Mouse (Mus musculus) ES-CJ7 (cell line): Measurements from ENCODE around the gene Kpna3.

Experiments used
- DNase-seq: peaks from one replicate; pipeline ENCODE4 v3.0.0; 2011; ENCODE audit warnings: low read depth, low spot score

The Kpna3 gene

DNA sequence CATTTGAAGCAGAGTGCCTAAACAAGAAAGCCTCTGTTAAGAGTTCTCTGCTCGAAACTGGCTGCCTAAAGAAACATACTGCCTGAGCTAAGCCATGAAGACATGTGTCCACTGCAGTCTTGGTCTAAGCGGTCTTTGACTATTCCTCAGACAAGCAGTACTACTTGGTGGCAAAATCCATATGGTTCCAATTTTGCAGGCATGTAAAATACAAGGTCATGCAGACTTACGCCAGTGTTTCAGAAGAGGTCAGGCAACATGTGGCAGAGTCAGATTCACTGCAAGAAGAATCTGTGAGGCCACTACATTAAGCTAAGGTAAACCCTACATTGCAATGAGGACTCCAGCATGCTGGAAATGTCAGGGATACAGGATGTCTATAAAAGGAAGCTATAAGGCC is 34.7 kb downstream of the Kpna3 start:
- no peak for DNase-seq

DNA sequence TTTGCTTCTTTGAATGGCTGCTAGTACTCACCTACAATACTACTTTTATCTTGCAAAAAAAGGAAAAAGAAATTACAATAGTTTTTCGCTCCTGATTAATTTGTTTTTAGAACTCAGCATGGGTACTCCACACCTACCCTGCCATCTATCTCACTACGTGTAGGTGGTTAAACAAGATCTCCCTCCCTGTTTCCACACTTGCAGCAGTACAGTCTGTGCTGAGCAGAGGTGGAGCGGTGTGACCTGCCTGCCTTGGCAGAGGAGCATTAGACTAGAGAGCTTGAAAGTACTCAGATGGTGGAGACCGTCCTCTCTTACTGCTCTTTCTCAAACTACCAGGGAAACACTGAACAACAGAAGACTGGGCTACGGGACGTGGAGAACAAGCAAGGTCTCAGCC is 44.9 kb downstream of the Kpna3 start:
- no peak for DNase-seq

DNA sequence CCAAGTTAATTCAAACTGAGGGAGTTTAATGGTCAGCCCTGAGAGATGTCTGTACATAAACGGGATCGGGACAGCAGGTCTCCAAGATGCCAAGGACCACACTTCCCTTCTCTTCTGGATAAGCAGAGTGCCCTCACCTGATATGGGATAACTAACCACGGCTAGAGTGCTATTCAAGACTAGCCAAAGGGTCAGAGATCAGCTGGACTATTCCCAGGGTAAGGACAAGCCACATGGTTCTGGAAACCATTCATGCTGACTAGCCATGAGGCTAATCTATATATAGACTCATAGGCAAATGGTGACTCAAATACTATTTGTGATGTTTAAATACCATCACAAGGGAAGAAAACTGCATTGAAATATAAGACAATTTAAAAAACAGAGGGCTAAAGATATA is 49.1 kb downstream of the Kpna3 start:
- DNase-seq, result no peak

DNA sequence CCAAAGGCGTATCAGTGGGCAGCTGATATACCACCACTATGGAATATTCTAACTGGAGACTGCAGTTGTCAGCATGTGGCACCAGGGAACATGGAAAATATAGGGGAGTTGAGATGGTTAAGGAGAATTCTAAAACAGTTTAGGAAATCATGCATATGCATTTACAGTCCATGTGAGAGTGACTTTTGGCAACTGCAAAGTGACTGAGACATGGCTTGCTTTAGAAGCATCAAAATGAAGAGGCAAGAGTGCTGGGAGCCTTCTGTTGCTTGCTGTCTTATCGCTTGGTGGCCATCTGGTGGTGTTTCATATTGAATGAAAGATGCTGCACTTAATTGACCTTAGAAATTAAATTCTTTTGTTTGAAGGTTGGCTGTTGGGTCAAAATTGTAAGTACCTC is 72.4 kb downstream of the Kpna3 start:
- no peak for DNase-seq

DNA sequence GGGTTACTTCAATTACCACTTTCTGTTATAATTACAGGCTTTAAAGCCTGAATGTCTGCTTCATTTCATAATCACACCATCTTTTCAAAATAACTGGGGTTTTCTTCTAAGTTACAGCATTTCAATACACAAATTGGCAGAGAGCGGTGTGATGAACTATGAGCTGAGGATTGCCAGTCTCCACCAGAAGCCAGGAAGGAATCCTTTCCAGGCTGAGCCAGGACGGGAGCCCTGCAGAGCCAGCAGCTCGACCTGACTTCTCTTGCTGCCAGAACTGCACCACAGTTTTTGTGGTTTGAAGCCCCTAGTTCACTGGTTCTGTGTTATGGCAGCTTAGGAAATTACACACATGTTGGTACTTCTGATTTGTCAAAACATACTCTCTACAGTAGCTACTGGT is 75.0 kb downstream of the Kpna3 start:
- no peak for DNase-seq

DNA sequence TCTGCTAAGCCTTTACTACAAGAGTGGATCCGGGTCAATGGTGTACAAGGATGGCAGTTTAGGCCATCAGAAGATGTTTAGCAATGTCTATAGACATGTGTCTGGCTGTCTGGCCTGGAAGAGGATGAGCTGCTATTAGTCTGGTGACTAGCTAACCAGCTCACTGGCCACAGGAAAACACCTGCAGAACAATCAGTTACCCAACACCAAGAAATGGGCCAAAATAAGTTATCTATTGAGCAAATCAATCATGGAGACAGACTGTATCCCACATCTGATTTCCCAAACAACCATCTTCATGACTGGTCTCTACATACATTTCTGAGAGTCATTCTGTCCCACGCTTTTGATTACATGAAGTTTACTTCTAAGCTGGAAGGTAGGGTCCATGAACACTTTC is 75.9 kb downstream of the Kpna3 start:
- DNase-seq, result no peak

DNA sequence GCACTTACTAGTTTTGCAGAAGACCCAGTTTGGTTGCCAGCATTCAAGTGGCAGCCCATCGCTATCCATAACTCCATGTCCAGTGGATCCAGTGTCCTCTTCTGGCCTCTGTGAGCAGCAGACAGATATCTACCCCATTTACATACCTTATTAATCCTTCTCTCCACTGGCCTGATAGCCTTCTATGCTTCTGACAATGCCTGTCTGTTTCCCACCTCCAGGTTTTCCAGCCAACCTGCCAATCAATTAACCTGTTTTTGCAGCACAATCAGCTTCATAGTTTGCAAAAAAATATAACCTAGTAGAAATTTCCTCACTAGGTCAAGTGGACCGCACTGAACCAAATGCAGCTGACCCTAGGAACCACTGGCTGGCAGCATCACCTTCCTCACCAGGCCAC is 77.4 kb downstream of the Kpna3 start:
- no peak for DNase-seq

DNA sequence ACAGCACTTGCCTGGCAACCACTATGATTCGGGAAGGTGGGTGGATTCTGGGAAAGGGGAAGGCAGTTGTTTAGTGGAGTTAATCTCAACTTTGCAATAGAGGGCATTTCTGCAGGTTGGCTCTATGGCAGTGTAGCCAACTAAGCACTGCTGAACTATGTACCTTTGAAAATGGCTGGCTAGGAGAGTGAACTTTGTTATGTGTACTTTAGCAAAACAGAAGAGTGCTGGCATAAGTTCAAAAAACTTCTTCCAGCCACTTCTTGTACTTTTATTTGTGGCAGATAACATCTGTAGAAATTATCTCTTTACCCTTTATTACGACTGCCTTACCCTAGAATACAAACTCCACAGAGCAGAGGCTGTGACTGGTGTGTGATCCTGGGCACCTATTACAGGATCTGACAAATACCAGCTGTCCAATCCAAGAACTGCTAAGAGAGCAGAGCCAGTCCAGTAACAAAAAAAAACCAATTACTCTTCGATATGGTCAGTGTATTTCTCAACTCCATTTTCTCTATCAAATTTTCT is 78.6 kb downstream of the Kpna3 start:
- no peak for DNase-seq

DNA sequence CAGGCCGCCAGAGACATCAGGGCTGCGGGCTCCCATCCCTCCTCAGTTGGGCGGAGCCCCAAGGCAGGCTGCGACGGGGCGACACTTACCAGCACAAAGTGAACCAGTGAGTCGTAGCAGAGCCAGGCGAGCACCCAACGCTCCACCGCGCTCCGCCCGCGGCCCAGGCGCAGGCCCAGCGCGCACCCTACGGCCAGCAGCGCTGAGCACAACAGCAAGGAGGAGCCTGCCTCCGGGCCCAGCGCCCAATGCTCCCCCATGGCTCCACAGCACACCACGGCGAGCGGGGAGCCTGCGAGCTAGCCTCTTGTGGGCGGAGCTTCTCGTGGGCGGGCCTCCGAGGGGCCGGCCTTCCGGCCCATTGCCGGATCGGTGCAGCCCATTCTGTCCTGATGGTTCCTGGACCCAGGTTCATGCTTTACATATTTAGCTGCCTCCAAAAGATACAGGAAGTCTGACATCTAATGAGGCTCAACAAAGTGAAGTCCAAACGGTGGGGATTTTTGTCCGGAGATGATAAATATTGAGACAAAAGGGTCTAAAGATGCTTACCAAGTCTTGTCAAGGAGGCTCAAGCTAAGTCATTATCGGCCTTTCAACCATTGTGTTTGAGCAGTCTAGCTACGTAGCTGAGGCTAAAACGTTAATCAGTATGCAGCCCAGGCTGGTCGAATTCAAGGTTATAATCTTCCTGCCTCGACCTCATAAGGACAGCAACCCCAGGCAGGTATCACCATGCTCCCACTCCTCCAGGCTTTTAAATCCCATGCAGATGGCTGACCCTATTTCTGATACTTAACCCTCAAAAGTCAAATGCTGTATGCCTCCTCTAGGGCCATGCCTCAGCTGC is 79.3 kb downstream of the Kpna3 start, which contains the start of gene Ebpl:
Ebpl (minus strand) TSS at position 309 of the 850 bp plus-strand sequence.
- peak; percentile 75 for DNase-seq

DNA sequence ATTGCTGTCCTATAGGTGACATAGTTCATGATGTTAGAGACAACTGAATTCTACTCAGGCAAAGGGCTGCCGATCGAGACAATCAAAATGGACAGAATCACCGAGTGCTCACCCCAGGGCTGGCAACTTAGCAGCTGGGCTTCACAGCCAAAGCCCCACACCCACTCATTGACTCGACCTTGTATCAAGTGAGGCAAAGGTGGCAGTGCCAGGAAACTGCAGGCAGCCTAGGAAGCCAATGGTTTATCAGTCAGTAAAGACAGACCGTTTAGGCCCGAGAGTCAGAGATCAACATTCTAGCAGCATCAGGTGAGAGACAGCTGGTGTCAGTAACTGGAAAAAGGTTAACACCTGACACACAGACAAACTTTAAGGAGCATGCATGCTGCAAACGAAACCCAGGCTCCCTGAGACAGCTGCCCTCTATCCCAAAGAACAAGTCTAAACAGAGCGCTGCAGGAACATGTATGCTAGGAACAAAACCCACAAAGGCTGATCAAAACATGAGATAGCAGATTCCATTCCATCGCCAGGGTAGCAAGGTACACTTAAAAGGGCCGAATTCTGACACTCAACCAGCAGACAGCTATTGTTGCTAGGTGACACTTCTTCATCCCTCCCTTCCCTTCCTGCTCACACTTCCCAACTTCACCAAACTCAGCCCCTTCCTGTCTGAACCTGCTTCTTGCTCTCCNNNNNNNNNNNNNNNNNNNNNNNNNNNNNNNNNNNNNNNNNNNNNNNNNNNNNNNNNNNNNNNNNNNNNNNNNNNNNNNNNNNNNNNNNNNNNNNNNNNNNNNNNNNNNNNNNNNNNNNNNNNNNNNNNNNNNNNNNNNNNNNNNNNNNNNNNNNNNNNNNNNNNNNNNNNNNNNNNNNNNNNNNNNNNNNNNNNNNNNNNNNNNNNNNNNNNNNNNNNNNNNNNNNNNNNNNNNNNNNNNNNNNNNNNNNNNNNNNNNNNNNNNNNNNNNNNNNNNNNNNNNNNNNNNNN is 85.1 kb downstream of the Kpna3 start:
- no peak for DNase-seq

DNA sequence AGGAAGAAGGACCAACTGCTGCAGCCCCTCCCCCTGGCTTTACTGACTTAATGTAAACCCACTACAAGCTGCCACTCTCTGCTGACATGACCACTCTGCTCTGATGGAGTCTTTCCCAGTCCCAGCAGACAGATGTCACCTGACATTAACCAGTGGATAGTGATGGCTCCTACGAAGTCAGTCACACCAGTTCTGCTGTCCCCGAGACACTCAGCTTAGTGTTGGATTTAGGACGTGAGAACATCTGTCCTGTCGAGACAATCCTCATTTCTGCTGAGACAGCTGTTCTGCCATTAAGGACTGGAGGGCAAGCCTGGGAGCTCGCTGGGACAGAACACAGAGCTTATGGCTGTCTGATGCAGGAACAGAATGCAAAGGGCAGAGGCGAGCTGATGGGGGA is 88.9 kb downstream of the Kpna3 start:
- no peak for DNase-seq

DNA sequence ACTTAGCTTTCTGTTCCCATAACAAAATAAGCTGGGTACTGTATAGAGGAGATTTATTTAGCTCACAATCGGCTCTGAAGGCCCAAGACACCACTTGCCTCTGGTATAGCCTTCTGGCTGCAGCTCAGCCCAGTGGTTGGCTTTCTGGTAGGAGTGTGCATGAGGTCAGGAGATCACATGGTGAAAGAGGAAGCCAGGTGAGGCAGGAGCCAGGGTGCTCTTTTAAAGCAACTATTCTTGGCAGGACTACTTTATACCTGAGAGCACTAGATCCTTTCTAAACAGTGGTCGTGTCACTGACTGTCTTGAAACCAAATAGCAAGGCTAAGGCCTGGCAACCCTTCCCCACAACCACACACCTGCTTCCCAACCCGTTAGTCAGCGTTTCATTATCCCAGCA is 89.8 kb downstream of the Kpna3 start:
- DNase-seq, result no peak

DNA sequence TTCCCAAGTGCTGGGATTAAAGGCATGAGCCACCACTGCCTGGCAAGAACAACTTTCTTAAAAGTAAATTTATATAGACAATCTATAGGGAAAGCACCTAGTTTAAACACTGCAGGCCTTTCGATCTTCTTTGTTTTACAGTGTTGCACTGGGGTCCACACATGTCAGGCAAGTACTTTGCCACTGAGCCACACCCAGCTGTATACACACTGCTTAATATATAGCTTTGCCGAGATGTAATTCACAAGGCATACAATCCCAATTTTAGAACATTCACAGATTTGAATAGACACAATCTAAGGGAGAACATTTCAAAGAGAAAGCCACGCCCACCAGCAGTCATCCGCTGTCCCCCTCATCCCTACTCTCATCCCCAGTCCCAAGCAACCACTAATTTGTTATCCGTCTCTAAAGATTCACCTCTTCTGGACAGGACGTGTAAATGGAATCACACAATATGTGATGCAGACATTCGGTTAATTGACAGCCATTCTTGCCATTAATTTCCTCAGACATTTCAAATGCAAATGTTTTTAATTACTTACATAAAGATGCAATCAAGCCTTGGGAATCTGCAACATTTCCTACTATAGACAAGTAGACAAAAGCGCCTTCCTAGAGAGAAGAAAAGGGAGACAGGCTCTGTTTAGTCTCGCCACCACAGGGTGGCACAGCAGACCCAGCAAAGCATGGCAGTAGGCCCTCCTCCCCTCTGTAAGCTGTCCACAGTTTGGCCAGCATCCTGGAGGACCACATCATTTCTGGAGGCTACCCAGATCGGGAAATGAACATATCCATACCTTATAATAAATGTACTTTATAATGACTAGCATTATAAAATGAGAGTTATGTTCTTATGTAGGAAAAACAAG is 92.6 kb downstream of the Kpna3 start:
- no peak for DNase-seq

DNA sequence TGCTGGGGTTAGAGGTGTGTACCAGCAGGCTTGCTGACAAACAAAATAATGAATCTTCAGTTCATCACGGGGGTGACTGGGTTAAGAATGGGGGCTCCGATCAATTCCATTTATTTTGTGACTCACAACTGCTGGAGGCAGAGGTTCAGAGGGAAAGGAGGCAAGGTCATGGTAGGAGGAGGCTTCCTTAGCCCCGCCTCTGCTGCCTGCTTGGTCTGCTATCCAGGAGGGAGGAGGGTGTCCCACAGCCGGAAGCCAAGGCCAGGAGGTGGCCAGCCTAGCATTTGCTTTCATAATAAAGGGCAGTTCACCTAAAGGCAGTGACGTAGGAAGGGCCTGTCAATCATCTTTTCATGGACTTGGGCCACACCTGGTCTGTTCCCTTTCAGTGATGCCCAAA is 95.1 kb downstream of the Kpna3 start:
- no peak for DNase-seq

DNA sequence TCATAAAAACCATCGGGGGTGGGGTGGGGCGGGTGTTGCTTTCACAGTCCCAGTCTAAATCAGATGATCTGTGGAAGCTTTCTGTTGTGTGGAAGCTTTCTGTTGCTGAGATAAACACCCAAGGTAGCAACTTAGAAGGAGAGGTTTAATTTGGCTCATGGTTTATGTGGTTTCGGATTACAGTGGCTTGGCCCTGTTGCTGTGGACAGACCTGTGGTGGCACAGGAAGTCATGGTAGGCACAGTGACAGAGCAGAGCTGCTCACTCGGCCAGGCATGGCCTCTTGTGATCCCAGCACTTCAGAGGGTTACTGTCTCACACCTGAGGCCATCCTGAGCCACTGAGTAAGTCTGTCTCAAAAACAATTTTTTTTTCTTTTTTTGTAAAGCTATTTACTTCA is 100.3 kb downstream of the Kpna3 start:
- DNase-seq, result no peak

DNA sequence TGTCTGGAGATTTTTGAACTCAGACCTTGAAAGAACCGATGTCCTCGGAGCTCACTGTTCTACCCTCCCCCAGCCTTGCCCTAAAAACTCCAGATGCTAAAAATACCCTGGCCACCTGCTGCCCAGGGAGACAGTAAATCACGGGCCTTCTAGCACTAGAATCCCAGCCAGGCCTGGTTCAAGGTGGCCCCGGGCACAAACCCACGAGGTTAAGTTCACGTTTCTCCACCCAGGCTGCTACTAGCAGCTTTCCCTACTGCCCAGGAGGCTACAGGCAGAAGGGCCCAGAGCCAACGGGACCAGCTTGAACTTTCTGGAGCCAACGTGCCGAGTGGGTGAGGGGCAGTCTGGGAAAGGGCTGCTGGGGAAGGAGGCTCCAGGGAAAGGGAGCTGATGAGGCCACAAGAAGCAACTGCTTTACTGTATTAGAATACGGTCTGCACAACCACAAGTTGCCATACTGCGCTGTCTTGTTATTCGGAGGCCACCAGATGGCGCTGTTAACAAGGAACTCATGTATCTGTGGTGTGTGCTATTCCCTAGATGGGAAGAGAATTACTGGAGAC is 108.6 kb downstream of the Kpna3 start:
- peak; percentile 89 for DNase-seq

DNA sequence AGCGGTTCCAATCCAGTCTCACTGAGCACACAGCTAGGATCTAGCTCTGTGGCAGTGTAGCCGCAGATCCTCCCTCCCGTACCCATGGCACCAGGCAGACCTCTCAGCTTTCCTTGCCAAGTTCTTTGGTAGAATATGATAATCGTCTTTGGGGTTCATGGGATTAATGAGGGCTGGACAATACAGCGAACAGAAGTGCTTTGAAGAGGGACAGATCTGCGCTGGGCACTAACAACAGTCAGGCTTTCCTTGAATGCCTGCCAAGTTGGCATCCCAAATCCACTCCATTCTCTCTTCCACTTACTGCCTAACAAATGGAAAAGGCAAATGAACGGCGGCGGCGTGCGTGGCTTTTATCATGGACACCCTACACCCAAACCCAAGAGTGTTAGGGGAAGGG is 109.1 kb downstream of the Kpna3 start:
- DNase-seq, result no peak

DNA sequence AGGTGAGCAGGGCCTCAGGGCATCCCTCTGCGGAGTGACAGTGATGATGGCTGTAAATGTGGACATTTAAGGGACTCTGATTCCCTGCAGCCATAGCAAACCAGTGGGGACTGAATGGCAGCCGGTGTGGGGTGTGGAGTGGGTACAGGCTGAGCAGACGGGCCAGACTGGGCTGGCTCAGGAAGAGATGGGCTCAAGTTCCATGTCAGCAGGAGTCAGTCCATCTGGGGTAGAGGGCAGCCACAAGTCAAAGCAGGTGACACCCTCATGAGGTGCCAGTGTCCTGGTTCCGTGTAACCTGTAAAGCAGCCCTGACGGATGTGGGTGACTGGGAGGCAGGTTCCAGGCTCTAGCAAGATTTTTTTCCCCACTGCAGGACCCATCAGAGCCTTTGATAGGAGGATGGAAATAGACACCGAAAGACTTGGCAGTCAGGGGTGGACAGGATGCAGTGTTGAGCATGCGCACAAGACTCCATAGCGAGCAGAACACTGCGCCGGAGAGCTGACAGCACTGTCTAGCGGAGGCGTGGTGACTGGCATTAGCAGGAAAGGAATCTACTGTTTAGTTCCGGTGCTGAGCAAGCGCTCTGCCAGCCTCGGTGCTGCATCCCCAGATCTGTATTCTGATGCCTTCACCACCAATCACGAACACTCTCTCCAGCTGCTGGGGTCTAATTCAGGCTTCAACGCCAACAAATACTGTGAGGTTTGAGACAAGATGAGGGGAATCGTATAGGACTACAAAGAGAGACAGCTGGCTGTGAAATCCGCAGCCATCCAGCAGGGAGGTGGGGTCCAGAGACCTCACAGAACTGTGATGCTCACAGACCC is 111.8 kb downstream of the Kpna3 start:
- peak; percentile 23 for DNase-seq

DNA sequence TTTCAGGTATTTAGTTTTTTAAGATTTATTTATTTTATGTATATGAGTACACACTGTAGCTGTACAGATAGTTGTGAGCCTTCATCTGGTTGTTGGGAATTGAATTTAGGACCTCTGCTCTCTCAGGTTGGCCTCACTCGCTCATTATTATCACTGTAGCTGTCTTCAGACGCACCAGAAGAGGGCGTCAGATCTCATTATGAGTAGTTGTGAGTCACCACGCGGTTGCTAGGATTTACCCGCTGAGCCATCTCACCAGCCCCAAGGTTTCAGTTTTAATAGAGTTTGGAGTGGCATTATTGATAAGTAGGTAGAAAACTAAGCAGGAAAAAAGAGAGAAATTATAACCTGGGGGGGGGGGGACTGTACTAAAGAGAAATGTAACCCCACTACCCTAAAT is 112.7 kb downstream of the Kpna3 start:
- DNase-seq, result peak; percentile 37

DNA sequence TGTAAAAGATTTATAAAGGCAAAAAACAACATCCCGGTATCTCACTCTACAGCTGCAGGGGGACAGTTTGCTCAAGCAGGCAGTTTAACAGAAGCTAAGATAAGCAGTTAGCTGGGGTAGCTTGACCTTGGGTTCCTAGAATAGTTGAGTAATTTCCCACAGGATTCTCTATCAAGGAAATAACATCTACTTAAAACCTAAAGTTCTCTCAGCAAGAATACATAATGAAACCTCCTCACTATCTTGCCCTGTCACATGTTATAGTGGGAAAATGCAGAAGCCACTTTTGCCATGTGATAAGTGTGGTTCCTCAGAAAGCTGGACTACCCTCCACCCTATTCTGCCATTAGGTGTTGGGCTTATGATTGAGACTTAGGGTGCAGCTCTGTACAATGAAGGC is 116.9 kb downstream of the Kpna3 start:
- no peak for DNase-seq
